ENCODE assay signal across 8 mouse cellular contexts in the genomic region with DNA sequence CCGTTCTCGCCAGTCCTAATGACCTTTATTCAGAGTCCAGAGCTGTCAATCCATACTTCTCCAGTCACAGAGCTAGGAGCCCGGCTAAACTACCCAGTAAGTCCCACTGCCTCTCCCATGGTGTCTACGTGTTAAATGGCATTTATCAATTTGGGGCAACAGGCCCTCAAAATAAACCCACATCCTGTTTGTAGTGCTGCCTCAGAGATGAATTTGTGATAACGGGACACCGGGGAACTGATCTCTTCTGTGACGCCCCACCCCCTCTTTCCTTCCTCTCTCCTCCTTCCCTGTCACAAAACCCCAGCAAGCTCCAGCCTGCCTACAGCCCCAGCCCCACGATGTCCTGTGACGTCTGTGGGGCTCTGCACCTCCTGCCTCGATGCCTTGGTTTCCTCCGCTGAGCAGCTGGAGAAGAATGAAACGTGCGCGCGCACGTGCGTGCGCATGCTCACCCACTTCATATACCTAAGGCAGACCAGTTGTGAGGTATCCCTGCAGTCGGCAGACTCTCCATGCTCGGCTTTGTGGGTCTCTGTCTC. TPM values are rescaled to one million over a fixed set of nuclear protein-coding genes. Genes with fewer than 3 reads are reported as not detected.
DNase-seq lines count a peak whose midpoint lies in the region; ATAC-seq and TF ChIP-seq lines count a peak whose summit lies in the region.

No protein-coding gene starts in this region.

- no peak overlapping the region for H3K4me3 ChIP-seq in intestine, embryonic 15.5 days (replicated peaks)
- H3K4me3 ChIP-seq in intestine, postnatal 0 days (ENCODE audit: low read depth, low read length), result no peak overlapping the region
- no peak overlapping the region for H3K4me3 ChIP-seq in lung, embryonic 14.5 days (ENCODE audit: low read depth, low read length)

- no peak for TF ChIP-seq CTCF in intestine, postnatal 0 days (IDR thresholded peaks at IDR 0.05; ENCODE audit: low read depth)
- no peak for TF ChIP-seq CTCF in lung, embryonic 14.5 days (IDR thresholded peaks at IDR 0.05; ENCODE audit: low read depth)

- no peaks in the 10 kb centered on the region for H3K27me3 ChIP-seq in intestine, embryonic 15.5 days (replicated peaks)
- no peaks in the 10 kb centered on the region for H3K27me3 ChIP-seq in intestine, postnatal 0 days (replicated peaks; ENCODE audit: control insufficient read depth, insufficient read depth, low read length)
- no peaks in the 10 kb centered on the region for H3K27me3 ChIP-seq in lung, embryonic 14.5 days (ENCODE audit: insufficient read depth, low read length)

- 65% methylated on average over 20 of the region's 20 CpGs for WGBS in intestine, embryonic 15.5 days
- WGBS in intestine, postnatal 0 days, result 70% methylated on average over 20 of the region's 20 CpGs
- WGBS in lung, embryonic 14.5 days, result 49% methylated on average over 20 of the region's 20 CpGs

- DNase-seq in induced T-regulatory cell, adult 2 months (ENCODE audit: low read depth), result peak; percentile 98
- peak; percentile 46 for DNase-seq in lung, embryonic 14.5 days
- DNase-seq in thymus, postnatal 0 days (ENCODE audit: low spot score), result peak; percentile 97
- no peak for DNase-seq in frontal cortex, postnatal 10 days (ENCODE audit: low spot score in 2 of 2)
- DNase-seq in right cerebral cortex, postnatal 10 days (ENCODE audit: low spot score in 2 of 2), result no peak
- no peak for DNase-seq in layer of hippocampus, adult 11-12 months (ENCODE audit: low spot score)

- no peaks in the 10 kb centered on the region for H3K9me3 ChIP-seq in intestine, embryonic 15.5 days
- no peaks in the 10 kb centered on the region for H3K9me3 ChIP-seq in intestine, postnatal 0 days (ENCODE audit: control insufficient read depth)
- H3K9me3 ChIP-seq in lung, embryonic 14.5 days (ENCODE audit: low read depth, low read length), result peaks cover 6% of the 10 kb centered on the region; the same call in 1 of the 2 replicates

- H3K9ac ChIP-seq in intestine, embryonic 15.5 days, result no peak overlapping the region
- no peak overlapping the region for H3K9ac ChIP-seq in intestine, postnatal 0 days (ENCODE audit: low read depth, low read length)
- no peak overlapping the region for H3K9ac ChIP-seq in lung, embryonic 14.5 days

- peak overlapping the region; percentile 9; the same call in 1 of the 2 replicates for H3K27ac ChIP-seq in intestine, embryonic 15.5 days
- no peak overlapping the region for H3K27ac ChIP-seq in intestine, postnatal 0 days (ENCODE audit: low read depth, low read length)
- 0 out of 2 replicates have a peak overlapping the region, but pooled peaks have one; percentile 32 for H3K27ac ChIP-seq in lung, embryonic 14.5 days (ENCODE audit: low read depth)

- H3K36me3 ChIP-seq in intestine, embryonic 15.5 days, result no peaks in the 10 kb centered on the region
- H3K36me3 ChIP-seq in intestine, postnatal 0 days (ENCODE audit: control insufficient read depth, insufficient read depth), result no peaks in the 10 kb centered on the region
- no peaks in the 10 kb centered on the region for H3K36me3 ChIP-seq in lung, embryonic 14.5 days (ENCODE audit: insufficient read depth)

- ATAC-seq in intestine, embryonic 15.5 days, result no peak
- ATAC-seq in intestine, postnatal 0 days, result no peak
- peak; percentile 35; the same call in 1 of the 2 replicates for ATAC-seq in lung, embryonic 14.5 days (ENCODE audit: insufficient read depth)

- no peak overlapping the region for H3K4me2 ChIP-seq in intestine, embryonic 15.5 days (replicated peaks)
- H3K4me2 ChIP-seq in intestine, postnatal 0 days (replicated peaks; ENCODE audit: low read depth), result no peak overlapping the region
- peak overlapping the region; percentile 32 for H3K4me2 ChIP-seq in lung, embryonic 14.5 days

- H3K4me1 ChIP-seq in intestine, embryonic 15.5 days (replicated peaks), result no peaks in the 10 kb centered on the region
- no peaks in the 10 kb centered on the region for H3K4me1 ChIP-seq in intestine, postnatal 0 days (replicated peaks; ENCODE audit: control insufficient read depth, insufficient read depth, low read length)
- H3K4me1 ChIP-seq in lung, embryonic 14.5 days (ENCODE audit: insufficient read depth), result no peaks in the 10 kb centered on the region

RNA-seq across cellular contexts. Expression of a gene that starts 39.9 kb away (rescaled TPM):
- 9.7 and 9.8 TPM in 2 replicates for polyA plus RNA-seq in intestine, embryonic 15.5 days (2015; fragmentation: Nextera tagmentation; extraction: Ambion mirVana)
- 18.0 and 18.4 TPM in 2 replicates for polyA plus RNA-seq in intestine, postnatal 0 days (2015; fragmentation: Nextera tagmentation; extraction: Ambion mirVana)
- polyA plus RNA-seq in lung, embryonic 14.5 days (2014; fragmentation: Nextera tagmentation; extraction: Ambion mirVana), result 18.4 and 19.9 TPM in 2 replicates
- polyA plus RNA-seq in thymus, postnatal 0 days (2015; fragmentation: Nextera tagmentation; extraction: Ambion mirVana), result 8.4 and 8.9 TPM in 2 replicates

RNA-seq across cellular contexts. Expression of a gene that starts 44.0 kb away (rescaled TPM):
- polyA plus RNA-seq in intestine, embryonic 15.5 days (2015; fragmentation: Nextera tagmentation; extraction: Ambion mirVana), result 20.0 and 20.1 TPM in 2 replicates
- 45.1 and 52.6 TPM in 2 replicates for polyA plus RNA-seq in intestine, postnatal 0 days (2015; fragmentation: Nextera tagmentation; extraction: Ambion mirVana)
- 16.3 and 19.5 TPM in 2 replicates for polyA plus RNA-seq in lung, embryonic 14.5 days (2014; fragmentation: Nextera tagmentation; extraction: Ambion mirVana)
- 16.3 and 18.9 TPM in 2 replicates for polyA plus RNA-seq in thymus, postnatal 0 days (2015; fragmentation: Nextera tagmentation; extraction: Ambion mirVana)

RNA-seq across cellular contexts. Expression of a gene that starts 45.0 kb away (rescaled TPM):
- 4.7 and 5.0 TPM in 2 replicates for polyA plus RNA-seq in intestine, embryonic 15.5 days (2015; fragmentation: Nextera tagmentation; extraction: Ambion mirVana)
- polyA plus RNA-seq in intestine, postnatal 0 days (2015; fragmentation: Nextera tagmentation; extraction: Ambion mirVana), result 2.9 and 3.2 TPM in 2 replicates
- 5.7 and 6.5 TPM in 2 replicates for polyA plus RNA-seq in lung, embryonic 14.5 days (2014; fragmentation: Nextera tagmentation; extraction: Ambion mirVana)
- polyA plus RNA-seq in thymus, postnatal 0 days (2015; fragmentation: Nextera tagmentation; extraction: Ambion mirVana), result 5.4 and 6.2 TPM in 2 replicates

Comparison
In these comparisons a context has a peak if more than half of its experiments do, and no peak if none do; other contexts are left out.
1. DNase-seq: peak in induced T-regulatory cell, adult 2 months (single experiment), lung, embryonic 14.5 days (single experiment) and thymus, postnatal 0 days (single experiment); none in frontal cortex, postnatal 10 days (0 of 2), right cerebral cortex, postnatal 10 days (0 of 2) and layer of hippocampus, adult 11-12 months (single experiment).